Mouse (Mus musculus): ENCODE measurements around the gene Serpinb3a.

- TF ChIP-seq CTCF (IDR thresholded peaks at IDR 0.05; ENCODE audit: extremely low read depth, insufficient read depth, insufficient read length, insufficient replicate concordance) (no peak), POLR2A (IDR thresholded peaks at IDR 0.05; ENCODE audit: low read depth, low read length) (no peak)
Measured at GRCm38 (mm10) chr1:107025886-107026285, 26.2 kb downstream of the Serpinb3a start.

Data from spleen, adult 2 months (tissue).